Mouse (Mus musculus) embryonic facial prominence, embryonic 13.5 days (tissue): Measurements from ENCODE around the gene Armc5. TPM values are rescaled to one million over a fixed set of nuclear protein-coding genes. Genes with fewer than 3 reads are reported as not detected.
A peak's percentile ranks its signal among the peaks of the same experiment; 100 is the strongest.

Experiments
- ATAC-seq: fragments of 200-750 bp; cut with Nextera tagmentation; 2 replicates; pipeline ENCODE4 v1.8.0; 2017; ENCODE audit warnings: low read depth; ENCODE audit not compliant: insufficient number of reproducible peaks, insufficient read depth, low FRiP score, low TSS enrichment
- H3K27ac ChIP-seq: fragments of 300-500 bp; sonication (generic); 2 replicates; pipeline ENCODE4 v1.5.1; 2015; ENCODE audit warnings: moderate library complexity, mild to moderate bottlenecking, inconsistent platforms
- H3K27me3 ChIP-seq: fragments of 300-500 bp; sonication (generic); 2 replicates; pipeline ENCODE4 v1.6.1; 2015; ENCODE audit warnings: mild to moderate bottlenecking, inconsistent platforms
- H3K36me3 ChIP-seq: fragments of 300-500 bp; sonication (generic); 2 replicates; pipeline ENCODE4 v1.6.1; 2015; ENCODE audit warnings: mild to moderate bottlenecking, inconsistent platforms
- H3K4me1 ChIP-seq: fragments of 300-500 bp; sonication (generic); 2 replicates; pipeline ENCODE4 v1.6.1; 2015; ENCODE audit warnings: inconsistent platforms
- H3K4me2 ChIP-seq: fragments of 300-500 bp; sonication (generic); 2 replicates; pipeline ENCODE4 v1.6.1; 2015; ENCODE audit warnings: moderate library complexity, mild to moderate bottlenecking, inconsistent platforms
- H3K4me3 ChIP-seq: fragments of 300-500 bp; sonication (generic); 2 replicates; pipeline ENCODE4 v1.5.1; 2015; ENCODE audit warnings: mild to moderate bottlenecking, inconsistent platforms
- H3K9ac ChIP-seq: fragments of 300-500 bp; sonication (generic); 2 replicates; pipeline ENCODE4 v1.6.1; 2015; ENCODE audit warnings: mild to moderate bottlenecking, inconsistent platforms
- H3K9me3 ChIP-seq: fragments of 300-500 bp; sonication (generic); 2 replicates; pipeline ENCODE4 v1.6.1; 2016; ENCODE audit warnings: inconsistent platforms
- WGBS: fragments of 180-500 bp; shearing (Covaris S2); methylation state at CpG from one replicate; pipeline ENCODE4 v1.1.7; 2015; ENCODE audit warnings: mixed read lengths; 5-methylcytosine and 5-hydroxymethylcytosine counted together
- polyA plus RNA-seq: library from polyadenylated mRNA; unstranded; fragments of >200 nt; fragmentation: Nextera tagmentation; extraction: Ambion mirVana; gene quantifications from 2 replicates; pipeline ENCODE4 v1.2.1, GENCODE M21; 2015

Gene Armc5
- polyA plus RNA-seq, 1 experiment from 2014 or later: 16.3 TPM

DNA sequence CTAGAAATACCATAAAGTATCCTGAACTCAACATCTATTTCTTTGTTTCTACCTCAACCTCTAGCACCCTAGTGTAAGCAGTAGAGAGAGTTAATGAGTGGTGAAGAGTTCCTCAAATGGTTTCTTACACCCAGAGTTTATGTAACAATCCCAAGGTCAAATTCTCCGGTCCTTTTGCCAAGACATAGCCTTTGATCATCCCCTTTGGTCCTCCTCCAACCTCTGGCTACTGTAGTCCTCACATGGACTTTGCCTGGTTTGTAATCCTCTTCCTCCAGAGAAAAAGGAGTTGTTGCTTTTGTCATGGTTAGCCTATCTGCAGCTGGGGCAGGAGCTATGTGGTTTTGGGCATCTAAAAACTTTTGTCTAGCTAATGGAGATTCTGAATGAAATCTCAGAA lies 1.7 kb upstream of the Armc5 start:
- Histone ChIP-seq H3K4me3 (no peak overlapping the region), H3K4me1 (peaks cover 22% of the 10 kb centered on the region), H3K27ac (no peak overlapping the region), H3K9me3 (no peaks in the 10 kb centered on the region), H3K27me3 (no peaks in the 10 kb centered on the region), H3K9ac (0 out of 2 replicates have a peak overlapping the region, but pooled peaks have one; percentile 16), H3K4me2 (no peak overlapping the region), H3K36me3 (peaks cover 24% of the 10 kb centered on the region)
- WGBS: 90% methylated on average over 1 of the region's 1 CpGs
- no peak for ATAC-seq

DNA sequence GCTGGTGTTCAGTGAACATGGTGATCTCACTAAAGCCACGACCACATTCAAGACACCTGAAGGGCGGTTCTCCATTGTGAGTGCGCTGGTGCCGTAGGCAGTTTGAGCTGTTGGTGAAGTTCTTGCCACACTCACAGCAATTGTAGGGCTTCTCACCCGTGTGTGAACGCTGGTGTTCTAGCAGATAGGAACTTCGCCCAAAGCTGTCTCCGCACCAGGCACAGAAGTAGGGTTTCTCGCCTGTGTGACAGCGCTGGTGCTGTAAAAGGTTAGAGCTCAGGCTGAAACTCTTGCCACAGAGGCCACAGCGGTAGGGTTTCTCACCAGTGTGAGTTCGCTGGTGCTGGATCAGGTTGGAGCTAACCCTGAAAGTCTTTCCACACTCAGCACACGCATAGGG lies 716 bp upstream of the Armc5 start:
- H3K4me3 ChIP-seq: peak overlapping the region; percentile 72; the same call in 1 of the 2 replicates

DNA sequence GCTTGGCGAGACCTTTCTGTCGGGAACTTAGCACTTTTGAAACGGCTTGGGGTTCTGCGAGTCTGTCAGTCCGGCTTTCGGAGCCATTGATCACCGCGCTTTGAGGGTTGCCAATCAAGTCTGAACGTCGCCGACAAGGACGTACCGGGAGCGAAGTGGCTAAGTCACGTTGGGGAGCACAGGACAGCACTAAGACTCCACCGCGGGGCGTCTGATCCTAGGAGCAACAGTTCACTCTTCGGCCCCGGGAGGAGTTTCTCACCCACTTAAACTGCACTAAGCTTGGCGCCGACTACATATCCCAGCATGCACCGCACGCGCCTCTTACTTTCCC lies 418 bp downstream of the Armc5 start:
- Histone ChIP-seq H3K4me2 (peak overlapping the region; percentile 64), H3K27ac (peak overlapping the region; percentile 99), H3K4me3 (peak overlapping the region; percentile 72), H3K27me3 (no peaks in the 10 kb centered on the region), H3K36me3 (peaks cover 45% of the 10 kb centered on the region), H3K4me1 (peaks cover 23% of the 10 kb centered on the region), H3K9ac (peak overlapping the region; percentile 83), H3K9me3 (no peaks in the 10 kb centered on the region)
- no peak for ATAC-seq
- under 1% methylated on average over 25 of the region's 25 CpGs for WGBS

More for the DNA sequence above, 716 bp upstream of the Armc5 start:
- WGBS: 96% methylated on average over 13 of the region's 13 CpGs
- H3K4me1 ChIP-seq: peaks cover 26% of the 10 kb centered on the region
- peaks cover 33% of the 10 kb centered on the region for H3K36me3 ChIP-seq
- H3K4me2 ChIP-seq: peak overlapping the region; percentile 64; the same call in 1 of the 2 replicates
- no peak for ATAC-seq
- no peak overlapping the region for H3K9ac ChIP-seq
- no peaks in the 10 kb centered on the region for H3K9me3 ChIP-seq
- 0 out of 2 replicates have a peak overlapping the region, but pooled peaks have one; percentile 99 for H3K27ac ChIP-seq
- H3K27me3 ChIP-seq: no peaks in the 10 kb centered on the region

DNA sequence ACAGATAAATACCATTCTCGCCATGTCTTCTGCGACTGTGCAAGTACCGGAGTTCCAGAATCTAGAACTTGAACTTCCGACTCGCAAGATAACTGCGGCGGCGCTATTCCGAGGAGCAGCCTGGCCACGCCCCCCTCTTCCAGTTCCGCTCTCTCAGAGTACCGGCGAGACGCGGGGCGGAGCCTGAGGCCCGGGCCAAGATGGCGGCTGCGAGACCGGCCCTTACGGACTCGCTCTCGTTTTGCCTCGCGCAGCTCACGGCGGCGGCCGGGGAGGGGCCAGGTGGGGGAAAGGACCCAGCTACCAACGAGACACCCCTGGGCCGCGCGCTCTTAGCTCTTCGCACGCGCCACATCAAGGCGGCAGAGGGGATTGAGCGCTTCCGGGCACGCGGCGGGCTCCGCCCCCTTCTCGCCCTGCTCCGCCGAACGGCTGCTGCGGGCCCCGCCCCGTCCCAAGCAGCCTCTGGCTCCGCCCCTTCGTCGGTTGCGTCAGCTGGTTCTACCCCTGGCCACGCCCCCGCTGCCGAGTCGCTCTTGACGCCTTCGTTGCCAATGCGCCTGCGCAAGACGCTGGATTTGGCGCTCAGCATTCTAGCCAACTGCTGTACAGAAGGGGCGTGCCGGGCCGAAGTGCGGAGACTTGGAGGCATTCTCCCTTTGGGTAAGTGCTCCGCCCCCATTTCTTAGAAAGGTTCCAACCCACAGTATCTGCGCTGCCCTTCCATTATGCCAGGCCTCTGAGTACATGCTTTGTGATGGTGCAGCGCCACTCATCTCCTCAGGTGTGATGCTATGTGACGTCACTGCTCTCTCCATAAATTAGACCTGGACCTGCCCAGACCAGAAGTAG lies 1.0 kb downstream of the Armc5 start, which contains the start of gene 9130023H24Rik:
TSS of gene 9130023H24Rik (minus strand) at position 105 of the 852 bp plus-strand sequence.
- H3K36me3 ChIP-seq: peaks cover 51% of the 10 kb centered on the region
- peaks cover 20% of the 10 kb centered on the region for H3K4me1 ChIP-seq
- H3K4me2 ChIP-seq: peak within 1 kb of the TSS; percentile 64
- H3K9me3 ChIP-seq: no peaks in the 10 kb centered on the region
- peak within 1 kb of the TSS; percentile 83 for H3K9ac ChIP-seq
- peak within 1 kb of the TSS; percentile 99 for H3K27ac ChIP-seq
- ATAC-seq: peak; percentile 87
- H3K27me3 ChIP-seq: no peaks in the 10 kb centered on the region
- H3K4me3 ChIP-seq: peak within 1 kb of the TSS; percentile 72
- under 1% methylated on average over 71 of the region's 72 CpGs for WGBS

DNA sequence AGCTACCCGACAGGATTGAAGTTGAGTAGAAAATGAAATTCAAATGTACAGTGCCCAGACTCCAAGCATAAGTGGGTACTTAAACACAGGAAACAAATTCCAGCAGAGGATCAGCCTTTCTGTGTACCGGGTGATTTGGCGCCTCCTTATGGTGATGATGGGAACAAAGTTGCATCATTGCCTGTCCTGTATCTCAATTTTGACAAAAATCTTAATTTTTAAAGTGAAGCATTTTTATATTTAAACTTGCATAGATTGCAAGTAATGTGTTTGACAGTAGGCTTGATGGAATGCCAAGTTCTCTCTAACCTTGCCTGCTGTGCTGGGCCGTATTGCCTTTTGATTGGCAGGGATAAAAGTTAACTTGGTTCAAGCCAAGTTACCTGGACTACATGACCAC lies 1.8 kb downstream of the Armc5 start:
- Histone ChIP-seq H3K36me3 (peaks cover 55% of the 10 kb centered on the region), H3K9me3 (no peaks in the 10 kb centered on the region), H3K4me3 (peak overlapping the region; percentile 72), H3K27ac (peak overlapping the region; percentile 99), H3K4me2 (peak overlapping the region; percentile 64), H3K9ac (0 out of 2 replicates have a peak overlapping the region, but pooled peaks have one; percentile 64), H3K27me3 (no peaks in the 10 kb centered on the region), H3K4me1 (peaks cover 20% of the 10 kb centered on the region)
- no peak for ATAC-seq
- WGBS: 21% methylated on average over 4 of the region's 4 CpGs

DNA sequence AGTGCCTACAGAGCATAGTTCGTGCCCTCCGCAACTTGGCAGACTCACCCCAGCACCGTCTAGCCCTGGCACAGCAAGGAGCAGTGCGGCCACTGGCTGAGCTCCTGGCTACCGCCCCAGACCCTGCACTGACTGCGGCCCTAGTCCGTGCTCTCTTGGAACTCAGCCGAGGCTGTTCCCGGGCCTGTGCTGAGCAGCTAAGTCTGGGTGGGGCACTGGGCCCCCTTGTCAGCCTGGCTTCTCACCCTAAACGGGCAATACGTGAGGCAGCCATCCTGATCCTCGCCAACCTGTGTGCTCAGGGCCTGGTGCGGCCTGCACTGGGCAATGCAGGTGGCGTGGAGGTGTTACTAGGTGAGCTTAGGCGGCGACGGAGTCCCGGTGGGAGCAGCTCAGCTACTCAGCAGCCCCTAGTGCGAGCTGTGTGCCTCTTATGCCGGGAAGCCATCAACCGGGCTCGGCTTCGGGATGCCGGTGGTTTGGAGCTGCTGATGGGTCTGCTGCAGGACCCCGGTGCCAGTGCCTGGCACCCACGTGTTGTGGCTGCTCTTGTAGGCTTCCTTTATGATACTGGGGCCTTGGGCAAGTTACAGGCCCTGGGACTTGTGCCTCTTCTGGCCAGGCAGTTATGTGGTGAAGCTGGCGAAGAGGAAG lies 3.1 kb downstream of the Armc5 start:
- Histone ChIP-seq H3K4me1 (peaks cover 20% of the 10 kb centered on the region), H3K9ac (0 out of 2 replicates have a peak overlapping the region, but pooled peaks have one; percentile 17), H3K9me3 (no peaks in the 10 kb centered on the region), H3K4me3 (no peak overlapping the region), H3K27me3 (no peaks in the 10 kb centered on the region), H3K36me3 (peaks cover 64% of the 10 kb centered on the region), H3K4me2 (no peak overlapping the region), H3K27ac (no peak overlapping the region)
- 94% methylated on average over 27 of the region's 27 CpGs for WGBS
- ATAC-seq: no peak

DNA sequence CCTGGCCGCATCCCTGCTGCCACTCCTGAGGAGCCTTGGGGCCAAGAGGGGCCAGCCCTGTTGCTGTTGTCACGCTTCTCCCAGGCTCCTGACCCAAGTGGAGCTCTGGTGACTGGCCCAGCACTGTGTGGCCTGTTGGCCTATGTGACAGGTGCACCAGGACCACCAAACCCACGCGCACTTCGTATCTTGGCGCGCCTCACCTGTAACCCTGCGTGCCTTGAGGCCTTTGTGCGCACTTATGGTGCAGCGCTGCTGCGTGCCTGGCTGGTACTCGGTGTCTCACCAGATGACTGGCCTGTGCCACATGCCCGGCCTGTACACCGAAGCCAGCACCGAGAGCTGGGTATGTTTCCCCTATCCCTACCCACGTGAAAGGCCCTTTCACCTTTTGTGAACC lies 5.2 kb downstream of the Armc5 start:
- Histone ChIP-seq H3K9me3 (no peaks in the 10 kb centered on the region), H3K27ac (no peak overlapping the region), H3K27me3 (no peaks in the 10 kb centered on the region), H3K36me3 (peaks cover 54% of the 10 kb centered on the region), H3K4me1 (peaks cover 22% of the 10 kb centered on the region), H3K9ac (peak overlapping the region; percentile 40; the same call in 1 of the 2 replicates), H3K4me3 (no peak overlapping the region), H3K4me2 (no peak overlapping the region)
- WGBS: 92% methylated on average over 16 of the region's 16 CpGs
- ATAC-seq: no peak

DNA sequence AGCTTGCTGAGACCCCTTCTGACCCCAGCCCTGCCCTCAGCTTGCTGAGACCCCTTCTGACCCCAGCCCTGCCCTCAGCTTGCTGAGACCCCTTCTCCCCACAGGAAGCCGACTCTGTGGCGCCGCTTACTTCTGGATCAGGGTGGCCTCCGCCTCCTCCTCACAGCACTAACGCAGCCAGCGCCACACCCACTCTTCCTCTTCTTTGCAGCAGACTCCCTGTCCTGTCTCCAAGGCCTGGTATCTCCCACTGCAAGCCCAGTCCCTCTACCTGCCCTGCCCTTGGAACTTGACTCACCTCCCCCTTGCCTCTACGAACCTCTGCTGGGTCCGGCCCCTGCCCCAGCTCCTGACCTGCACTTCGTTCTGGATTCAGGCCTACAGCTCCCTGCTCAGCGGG lies 6.8 kb downstream of the Armc5 start:
- H3K27ac ChIP-seq: no peak overlapping the region
- 44% methylated on average over 10 of the region's 10 CpGs for WGBS
- no peak for ATAC-seq
- peaks cover 56% of the 10 kb centered on the region for H3K36me3 ChIP-seq
- H3K4me1 ChIP-seq: peaks cover 33% of the 10 kb centered on the region
- 0 out of 2 replicates have a peak overlapping the region, but pooled peaks have one; percentile 40 for H3K9ac ChIP-seq
- H3K4me3 ChIP-seq: no peak overlapping the region
- no peaks in the 10 kb centered on the region for H3K27me3 ChIP-seq
- H3K4me2 ChIP-seq: no peak overlapping the region
- no peaks in the 10 kb centered on the region for H3K9me3 ChIP-seq

DNA sequence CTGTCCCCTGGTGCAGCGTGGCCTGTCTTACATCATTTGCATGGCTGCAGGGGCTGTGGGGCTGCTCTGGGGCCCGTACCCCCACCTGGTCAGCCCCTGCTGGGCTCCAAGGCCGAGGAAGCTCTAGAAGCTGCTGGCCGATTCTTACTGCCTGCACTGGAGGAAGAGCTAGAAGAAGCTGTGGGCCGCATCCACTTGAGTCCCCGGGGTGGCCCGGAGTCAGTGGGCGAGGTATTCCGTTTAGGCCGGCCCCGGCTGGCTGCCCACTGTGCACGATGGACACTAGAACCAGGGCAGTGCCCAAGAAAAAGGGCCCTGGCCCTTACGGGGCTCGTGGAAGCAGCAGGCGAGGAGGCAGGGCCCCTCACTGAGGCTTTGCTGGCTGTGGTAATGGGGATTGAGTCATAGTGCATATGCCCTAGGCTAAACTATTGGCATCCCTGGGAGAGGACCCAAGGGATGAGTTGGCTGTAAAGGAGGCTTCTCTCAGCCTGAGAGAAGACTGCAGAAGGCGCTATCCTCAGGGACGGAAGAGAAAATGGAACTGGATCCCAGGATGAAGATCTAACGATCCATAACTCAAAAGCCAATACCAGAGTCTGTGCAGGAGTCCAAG lies 7.4 kb downstream of the Armc5 start:
- peaks cover 28% of the 10 kb centered on the region for H3K4me1 ChIP-seq
- H3K27ac ChIP-seq: no peak overlapping the region
- peaks cover 61% of the 10 kb centered on the region for H3K36me3 ChIP-seq
- H3K9me3 ChIP-seq: no peaks in the 10 kb centered on the region
- H3K27me3 ChIP-seq: no peaks in the 10 kb centered on the region
- H3K9ac ChIP-seq: 0 out of 2 replicates have a peak overlapping the region, but pooled peaks have one; percentile 40
- H3K4me2 ChIP-seq: no peak overlapping the region
- no peak for ATAC-seq
- WGBS: 81% methylated on average over 18 of the region's 18 CpGs
- H3K4me3 ChIP-seq: no peak overlapping the region

DNA sequence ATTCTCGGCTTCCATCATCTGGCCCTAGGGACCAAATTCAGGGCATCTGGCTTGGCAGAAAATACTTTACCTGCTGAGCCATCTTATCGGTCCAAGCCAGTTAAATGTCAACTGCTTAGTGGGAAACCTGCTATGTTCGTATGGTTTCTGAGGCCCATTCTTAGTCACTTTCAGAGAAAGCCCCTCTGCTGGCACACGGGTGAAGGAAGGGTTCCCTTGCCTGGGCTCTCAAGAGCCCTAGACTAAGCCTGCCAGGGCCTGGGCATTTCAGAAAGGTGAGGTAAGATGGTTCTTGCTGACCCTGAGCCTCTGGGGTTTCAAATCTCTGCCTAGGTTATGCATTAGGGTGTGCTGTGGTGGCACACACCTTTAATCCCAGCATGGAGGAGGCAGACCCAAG lies 8.4 kb downstream of the Armc5 start:
- H3K27me3 ChIP-seq: no peaks in the 10 kb centered on the region
- peak overlapping the region; percentile 83 for H3K9ac ChIP-seq
- H3K9me3 ChIP-seq: no peaks in the 10 kb centered on the region
- peaks cover 59% of the 10 kb centered on the region for H3K36me3 ChIP-seq
- WGBS: 88% methylated on average over 4 of the region's 4 CpGs
- H3K4me2 ChIP-seq: peak overlapping the region; percentile 69; the same call in 1 of the 2 replicates
- peak overlapping the region; percentile 92; the same call in 1 of the 2 replicates for H3K27ac ChIP-seq
- peaks cover 25% of the 10 kb centered on the region for H3K4me1 ChIP-seq
- H3K4me3 ChIP-seq: no peak overlapping the region
- no peak for ATAC-seq
